Mouse (Mus musculus): ENCODE measurements around the gene Sh3bgrl2. TPM values are rescaled to one million over a fixed set of nuclear protein-coding genes. Genes with fewer than 3 reads are reported as not detected.

Sh3bgrl2 gene
- polyA plus RNA-seq, 1 experiment: 23.1 TPM

DNA sequence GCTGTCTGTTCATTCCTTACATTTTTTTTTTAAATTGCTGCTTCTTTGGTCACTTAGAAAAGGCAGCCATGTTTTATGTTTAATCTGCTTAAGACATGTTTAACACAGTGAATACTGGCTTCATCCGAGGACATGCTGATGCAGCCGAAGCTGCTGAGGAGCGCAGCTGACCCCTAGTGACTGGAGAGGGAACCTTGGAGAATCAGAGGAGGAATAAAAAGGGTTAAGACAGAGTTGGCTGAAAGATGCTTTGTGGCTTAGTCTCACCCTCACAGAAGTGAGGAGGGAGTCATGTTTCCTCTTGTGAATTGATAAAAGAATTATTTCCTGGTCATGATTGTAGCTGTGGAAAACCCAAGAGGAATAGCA lies 28.5 kb downstream of the Sh3bgrl2 start:
- H3K36me3 ChIP-seq (ENCODE audit: control insufficient read depth, insufficient read depth, low read length, poor library complexity, severe bottlenecking): no peaks in the 10 kb centered on the region
- H3K4me3 ChIP-seq (ENCODE audit: low read depth, low read length): no peak overlapping the region
- TF ChIP-seq CTCF (IDR thresholded peaks at IDR 0.05; ENCODE audit: low read depth, low read length): peak; percentile 41
- TF ChIP-seq EP300 (IDR thresholded peaks at IDR 0.05; ENCODE audit: insufficient read depth, low read depth, low read length): no peak
- H3K27ac ChIP-seq (ENCODE audit: insufficient read depth, low read length): no peak overlapping the region
- H3K9me3 ChIP-seq (replicated peaks; ENCODE audit: control insufficient read depth, insufficient read depth, low read length, poor library complexity, severe bottlenecking): no peaks in the 10 kb centered on the region
- H3K9ac ChIP-seq (ENCODE audit: low read depth, poor library complexity, severe bottlenecking): no peak overlapping the region
- no peaks in the 10 kb centered on the region for H3K4me1 ChIP-seq (ENCODE audit: control insufficient read depth, insufficient read depth, low read length)
- H3K27me3 ChIP-seq (ENCODE audit: control insufficient read depth, insufficient read depth, low read length, poor library complexity, severe bottlenecking): no peaks in the 10 kb centered on the region

DNA sequence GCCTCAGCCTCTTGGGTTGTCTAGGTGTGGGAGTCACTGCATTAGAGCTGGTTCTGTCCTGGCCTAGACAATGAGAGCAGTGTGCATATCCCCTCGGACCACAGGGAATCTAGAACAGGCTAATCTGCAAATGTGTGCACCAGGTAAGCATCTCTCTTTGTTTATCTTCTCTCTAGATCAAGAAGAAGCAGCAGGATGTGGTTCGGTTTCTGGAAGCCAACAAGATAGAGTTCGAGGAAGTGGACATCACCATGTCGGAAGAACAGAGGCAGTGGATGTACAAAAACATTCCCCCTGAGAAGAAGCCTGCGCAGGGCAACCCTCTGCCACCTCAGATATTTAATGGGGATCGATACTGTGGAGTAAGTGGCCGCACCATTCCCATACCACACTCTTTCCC lies 29.1 kb downstream of the Sh3bgrl2 start:
- no peak overlapping the region for H3K27ac ChIP-seq (ENCODE audit: insufficient read depth, low read length)
- no peaks in the 10 kb centered on the region for H3K36me3 ChIP-seq (ENCODE audit: control insufficient read depth, insufficient read depth, low read length, poor library complexity, severe bottlenecking)
- H3K9ac ChIP-seq (ENCODE audit: low read depth, poor library complexity, severe bottlenecking): no peak overlapping the region
- TF ChIP-seq EP300 (IDR thresholded peaks at IDR 0.05; ENCODE audit: insufficient read depth, low read depth, low read length) (no peak), POLR2A (IDR thresholded peaks at IDR 0.05; ENCODE audit: insufficient read depth, low read length) (no peak), CTCF (IDR thresholded peaks at IDR 0.05; ENCODE audit: low read depth, low read length) (no peak)
- no peaks in the 10 kb centered on the region for H3K9me3 ChIP-seq (replicated peaks; ENCODE audit: control insufficient read depth, insufficient read depth, low read length, poor library complexity, severe bottlenecking)
- no peaks in the 10 kb centered on the region for H3K27me3 ChIP-seq (ENCODE audit: control insufficient read depth, insufficient read depth, low read length, poor library complexity, severe bottlenecking)
- no peaks in the 10 kb centered on the region for H3K4me1 ChIP-seq (ENCODE audit: control insufficient read depth, insufficient read depth, low read length)
- H3K4me3 ChIP-seq (ENCODE audit: low read depth, low read length): no peak overlapping the region

DNA sequence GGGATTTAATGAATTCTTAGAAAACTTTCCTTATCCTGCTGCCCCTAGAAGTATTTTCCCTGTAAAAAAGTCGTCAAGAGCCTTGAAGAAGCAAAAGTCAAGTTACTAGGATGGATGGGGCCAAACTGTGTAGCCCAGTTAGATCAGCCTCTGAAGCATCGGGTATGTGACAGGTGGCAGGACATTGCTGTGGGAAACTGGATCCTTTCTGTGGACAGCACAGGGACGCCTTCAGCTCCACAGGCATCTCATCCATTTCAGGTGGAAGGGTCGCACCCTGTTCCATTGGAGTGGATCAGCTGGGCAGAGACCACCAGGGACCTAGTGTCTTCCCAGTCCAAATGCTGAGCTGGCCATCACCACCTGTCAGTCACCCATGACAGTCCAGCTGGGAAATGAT lies 30.9 kb downstream of the Sh3bgrl2 start:
- Histone ChIP-seq H3K27me3 (ENCODE audit: control insufficient read depth, insufficient read depth, low read length, poor library complexity, severe bottlenecking) (no peaks in the 10 kb centered on the region), H3K9me3 (replicated peaks; ENCODE audit: control insufficient read depth, insufficient read depth, low read length, poor library complexity, severe bottlenecking) (no peaks in the 10 kb centered on the region), H3K9ac (ENCODE audit: low read depth, poor library complexity, severe bottlenecking) (no peak overlapping the region), H3K27ac (ENCODE audit: insufficient read depth, low read length) (no peak overlapping the region), H3K4me1 (ENCODE audit: control insufficient read depth, insufficient read depth, low read length) (no peaks in the 10 kb centered on the region), H3K36me3 (ENCODE audit: control insufficient read depth, insufficient read depth, low read length, poor library complexity, severe bottlenecking) (no peaks in the 10 kb centered on the region), H3K4me3 (ENCODE audit: low read depth, low read length) (no peak overlapping the region)
- no peak for TF ChIP-seq POLR2A (IDR thresholded peaks at IDR 0.05; ENCODE audit: insufficient read depth, low read length)

DNA sequence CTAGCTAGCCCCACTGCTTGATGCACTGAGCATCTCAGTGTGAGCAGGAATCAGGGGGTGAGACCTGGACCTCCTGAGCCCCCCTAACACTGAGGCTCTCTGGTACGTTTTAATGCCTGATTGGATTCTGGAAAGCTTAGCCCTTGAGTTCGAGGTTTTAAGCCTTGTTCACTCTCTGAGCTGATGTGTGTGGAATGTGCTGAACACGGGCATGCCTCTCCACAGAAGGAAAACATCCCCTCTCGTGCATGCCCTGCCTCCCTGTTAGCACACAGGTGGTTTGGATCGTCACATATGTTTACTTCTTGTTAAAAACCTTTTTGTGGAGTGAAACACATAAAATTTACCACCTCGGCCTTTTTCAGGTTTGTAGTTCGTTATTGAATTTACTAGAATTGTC lies 34.6 kb downstream of the Sh3bgrl2 start:
- no peaks in the 10 kb centered on the region for H3K27me3 ChIP-seq (ENCODE audit: control insufficient read depth, insufficient read depth, low read length, poor library complexity, severe bottlenecking)
- H3K4me3 ChIP-seq (ENCODE audit: low read depth, low read length): no peak overlapping the region
- no peak for TF ChIP-seq CTCF (IDR thresholded peaks at IDR 0.05; ENCODE audit: low read depth, low read length)
- TF ChIP-seq POLR2A (IDR thresholded peaks at IDR 0.05; ENCODE audit: insufficient read depth, low read length): no peak
- no peak for TF ChIP-seq EP300 (IDR thresholded peaks at IDR 0.05; ENCODE audit: insufficient read depth, low read depth, low read length)
- no peaks in the 10 kb centered on the region for H3K9me3 ChIP-seq (replicated peaks; ENCODE audit: control insufficient read depth, insufficient read depth, low read length, poor library complexity, severe bottlenecking)
- no peaks in the 10 kb centered on the region for H3K36me3 ChIP-seq (ENCODE audit: control insufficient read depth, insufficient read depth, low read length, poor library complexity, severe bottlenecking)
- no peaks in the 10 kb centered on the region for H3K4me1 ChIP-seq (ENCODE audit: control insufficient read depth, insufficient read depth, low read length)
- no peak overlapping the region for H3K9ac ChIP-seq (ENCODE audit: low read depth, poor library complexity, severe bottlenecking)
- no peak overlapping the region for H3K27ac ChIP-seq (ENCODE audit: insufficient read depth, low read length)

DNA sequence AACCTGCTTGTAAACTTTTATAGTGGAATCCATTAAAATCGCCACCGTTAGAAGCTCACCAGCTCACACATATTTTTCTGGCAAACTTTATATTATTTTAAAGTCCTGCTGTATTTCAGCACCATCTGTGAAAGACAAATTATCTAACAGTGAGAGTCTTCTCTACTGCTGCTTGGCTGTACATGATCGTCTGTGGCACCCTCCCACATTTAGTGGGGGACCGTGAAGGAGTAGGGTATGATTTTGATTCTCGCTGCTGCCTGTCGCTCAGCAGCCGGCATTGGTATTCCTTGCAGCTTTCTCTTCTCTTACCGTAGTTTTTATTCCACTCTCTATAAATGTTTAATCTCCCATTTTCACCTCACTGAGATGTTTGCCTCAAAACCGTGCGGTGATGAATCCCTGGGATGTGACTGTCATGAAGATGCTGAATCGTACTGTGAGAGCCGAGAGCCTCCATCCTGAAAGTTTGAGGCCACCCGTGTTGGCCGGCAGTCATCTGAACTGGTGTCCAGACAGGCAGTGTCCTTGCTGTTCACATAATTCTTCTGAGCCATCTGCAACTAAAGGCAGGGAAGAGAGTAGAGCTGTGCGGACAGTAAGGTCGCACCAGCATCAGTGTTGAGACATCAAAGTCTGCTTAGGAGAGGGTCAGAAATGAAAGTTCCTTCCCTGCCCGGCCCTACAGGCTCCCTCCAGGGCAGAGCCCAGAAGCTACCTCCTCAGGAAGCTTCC lies 38.4 kb downstream of the Sh3bgrl2 start:
- Histone ChIP-seq H3K4me3 (ENCODE audit: low read depth, low read length) (no peak overlapping the region), H3K9me3 (replicated peaks; ENCODE audit: control insufficient read depth, insufficient read depth, low read length, poor library complexity, severe bottlenecking) (peaks cover 11% of the 10 kb centered on the region), H3K27ac (ENCODE audit: insufficient read depth, low read length) (no peak overlapping the region), H3K27me3 (ENCODE audit: control insufficient read depth, insufficient read depth, low read length, poor library complexity, severe bottlenecking) (no peaks in the 10 kb centered on the region), H3K9ac (ENCODE audit: low read depth, poor library complexity, severe bottlenecking) (no peak overlapping the region), H3K36me3 (ENCODE audit: control insufficient read depth, insufficient read depth, low read length, poor library complexity, severe bottlenecking) (no peaks in the 10 kb centered on the region), H3K4me1 (ENCODE audit: control insufficient read depth, insufficient read depth, low read length) (no peaks in the 10 kb centered on the region)
- TF ChIP-seq POLR2A (IDR thresholded peaks at IDR 0.05; ENCODE audit: insufficient read depth, low read length): no peak
- TF ChIP-seq CTCF (IDR thresholded peaks at IDR 0.05; ENCODE audit: low read depth, low read length): no peak
- no peak for TF ChIP-seq EP300 (IDR thresholded peaks at IDR 0.05; ENCODE audit: insufficient read depth, low read depth, low read length)

DNA sequence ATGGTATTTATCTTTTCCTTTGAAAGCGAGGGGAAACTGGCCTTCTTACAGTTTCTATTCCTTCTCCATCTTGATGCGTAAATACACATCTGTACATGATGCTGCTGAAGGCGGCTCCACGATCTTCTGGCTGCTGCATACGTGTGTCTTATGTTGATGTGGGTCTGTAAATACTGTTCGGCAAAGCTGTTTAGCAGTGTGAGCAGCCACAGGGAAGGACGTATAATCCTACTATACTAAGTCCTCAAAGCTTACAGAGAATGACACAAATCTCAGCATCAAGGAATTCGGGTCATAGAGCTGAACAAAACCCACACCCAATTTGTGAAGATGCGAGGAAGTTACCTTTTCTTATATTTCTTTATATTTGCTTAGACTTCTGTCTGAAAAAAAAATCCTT lies 39.0 kb downstream of the Sh3bgrl2 start:
- no peak overlapping the region for H3K27ac ChIP-seq (ENCODE audit: insufficient read depth, low read length)
- no peak overlapping the region for H3K9ac ChIP-seq (ENCODE audit: low read depth, poor library complexity, severe bottlenecking)
- no peaks in the 10 kb centered on the region for H3K27me3 ChIP-seq (ENCODE audit: control insufficient read depth, insufficient read depth, low read length, poor library complexity, severe bottlenecking)
- H3K36me3 ChIP-seq (ENCODE audit: control insufficient read depth, insufficient read depth, low read length, poor library complexity, severe bottlenecking): no peaks in the 10 kb centered on the region
- peaks cover 11% of the 10 kb centered on the region for H3K9me3 ChIP-seq (replicated peaks; ENCODE audit: control insufficient read depth, insufficient read depth, low read length, poor library complexity, severe bottlenecking)
- no peaks in the 10 kb centered on the region for H3K4me1 ChIP-seq (ENCODE audit: control insufficient read depth, insufficient read depth, low read length)
- TF ChIP-seq POLR2A (IDR thresholded peaks at IDR 0.05; ENCODE audit: insufficient read depth, low read length) (no peak), CTCF (IDR thresholded peaks at IDR 0.05; ENCODE audit: low read depth, low read length) (no peak), EP300 (IDR thresholded peaks at IDR 0.05; ENCODE audit: insufficient read depth, low read depth, low read length) (no peak)
- H3K4me3 ChIP-seq (ENCODE audit: low read depth, low read length): no peak overlapping the region

Data from ES-Bruce4 (cell line).